36 mouse cellular contexts compared by ENCODE assay signal in genomic region chr7:45107052-45107645, GRCm38 (mm10). TPM values are rescaled to one million over a fixed set of nuclear protein-coding genes. Genes with fewer than 3 reads are reported as not detected.
DNase-seq lines count a peak whose midpoint lies in the region; ATAC-seq and TF ChIP-seq lines count a peak whose summit lies in the region.
"Had no signal": no experiment of that assay in that cellular context is flagged by ENCODE, and none has a peak within 500 bp of the region (broad histone marks: within the 10 kb centered on the region; RNA-seq: fewer than 3 reads in every experiment).

No protein-coding gene starts in this region.

- H3K27ac ChIP-seq in midbrain, embryonic 11.5 days (ENCODE audit: low read depth, low read length), result no peak overlapping the region
- H3K27ac ChIP-seq in midbrain, embryonic 15.5 days, result no peak overlapping the region
- H3K27ac ChIP-seq in ES-E14 (ENCODE audit: insufficient read depth, low read depth, low read length, poor library complexity, severe bottlenecking), result peak overlapping the region; percentile 18; the same call in 1 of the 2 replicates
- no peak overlapping the region for H3K27ac ChIP-seq in lung, postnatal 0 days (ENCODE audit: low read length)
- H3K27ac ChIP-seq: forebrain, embryonic 15.5 days; gastrocnemius, adult 2 months; heart, adult 2 months; hindbrain, embryonic 15.5 days; kidney, embryonic 15.5 days; layer of hippocampus, adult 2 months; liver, embryonic 12.5 days; midbrain, embryonic 12.5 days had no signal

- H3K9me3 ChIP-seq in midbrain, embryonic 11.5 days (ENCODE audit: control insufficient read depth, low read length), result no peaks in the 10 kb centered on the region
- no peaks in the 10 kb centered on the region for H3K9me3 ChIP-seq in midbrain, embryonic 15.5 days
- H3K9me3 ChIP-seq in ES-E14 (ENCODE audit: control insufficient read depth, insufficient read depth, low read depth, low read length), result no peaks in the 10 kb centered on the region
- H3K9me3 ChIP-seq in lung, postnatal 0 days (ENCODE audit: low read length), result no peaks in the 10 kb centered on the region
- H3K9me3 ChIP-seq: forebrain, embryonic 15.5 days; heart, embryonic 12.5 days; hindbrain, embryonic 15.5 days; kidney, embryonic 15.5 days; liver, embryonic 12.5 days; midbrain, embryonic 12.5 days had no signal

- H3K4me3 ChIP-seq in midbrain, embryonic 11.5 days (ENCODE audit: low read depth, low read length), result no peak overlapping the region
- H3K4me3 ChIP-seq in midbrain, embryonic 15.5 days, result no peak overlapping the region
- H3K4me3 ChIP-seq in ES-E14 (ENCODE audit: insufficient read depth in 1 of 2, low read depth in 1 of 2, low read length in 2 of 2, poor library complexity in 1 of 2, severe bottlenecking in 1 of 2), result no peak overlapping the region
- no peak overlapping the region for H3K4me3 ChIP-seq in lung, postnatal 0 days (ENCODE audit: low read depth, low read length)
- H3K4me3 ChIP-seq: forebrain, embryonic 15.5 days; gastrocnemius, adult 2 months; heart, adult 2 months; heart, embryonic 12.5 days; hindbrain, embryonic 15.5 days; kidney, embryonic 15.5 days; layer of hippocampus, adult 2 months; liver, embryonic 12.5 days; midbrain, embryonic 12.5 days had no signal

- WGBS in midbrain, embryonic 11.5 days, result 54% methylated on average over 5 of the region's 5 CpGs
- WGBS in midbrain, embryonic 15.5 days, result 40% methylated on average over 5 of the region's 5 CpGs
- 57% methylated on average over 5 of the region's 5 CpGs for WGBS in lung, postnatal 0 days

- H3K4me2 ChIP-seq in midbrain, embryonic 11.5 days, result no peak overlapping the region
- H3K4me2 ChIP-seq in midbrain, embryonic 15.5 days, result no peak overlapping the region
- no peak overlapping the region for H3K4me2 ChIP-seq in lung, postnatal 0 days (replicated peaks; ENCODE audit: low read depth, low read length)
- H3K4me2 ChIP-seq: forebrain, embryonic 15.5 days; heart, embryonic 12.5 days; hindbrain, embryonic 15.5 days; kidney, embryonic 15.5 days; liver, embryonic 12.5 days; midbrain, embryonic 12.5 days had no signal

- H3K36me3 ChIP-seq in midbrain, embryonic 11.5 days (ENCODE audit: control insufficient read depth, insufficient read depth, low read length), result no peaks in the 10 kb centered on the region
- H3K36me3 ChIP-seq in midbrain, embryonic 15.5 days (replicated peaks), result no peaks in the 10 kb centered on the region
- no peaks in the 10 kb centered on the region for H3K36me3 ChIP-seq in ES-E14 (ENCODE audit: control insufficient read depth, insufficient read depth, low read length, poor library complexity, severe bottlenecking)
- H3K36me3 ChIP-seq in lung, postnatal 0 days (ENCODE audit: insufficient read depth, low read length), result no peaks in the 10 kb centered on the region
- H3K36me3 ChIP-seq: forebrain, embryonic 15.5 days; heart, embryonic 12.5 days; hindbrain, embryonic 15.5 days; kidney, embryonic 15.5 days; liver, embryonic 12.5 days; midbrain, embryonic 12.5 days had no signal

- no peaks in the 10 kb centered on the region for H3K4me1 ChIP-seq in midbrain, embryonic 11.5 days (ENCODE audit: control insufficient read depth, insufficient read depth, low read length)
- H3K4me1 ChIP-seq in midbrain, embryonic 15.5 days, result no peaks in the 10 kb centered on the region
- H3K4me1 ChIP-seq in ES-E14 (ENCODE audit: control insufficient read depth in 2 of 2, insufficient read depth in 2 of 2, low read length in 2 of 2, poor library complexity in 1 of 2), result peaks cover 4 to 28% of the 10 kb centered on the region in 2 experiments; a peak in 3 of 4 replicates
- H3K4me1 ChIP-seq in lung, postnatal 0 days (ENCODE audit: insufficient read depth, low read depth, low read length), result peaks cover 4% of the 10 kb centered on the region; the same call in 1 of the 2 replicates
- H3K4me1 ChIP-seq: forebrain, embryonic 15.5 days; hindbrain, embryonic 15.5 days had no signal

- TF ChIP-seq EP300 in lung, postnatal 0 days (IDR thresholded peaks at IDR 0.05), result no peak

- H3K9ac ChIP-seq in midbrain, embryonic 11.5 days (ENCODE audit: low read length), result no peak overlapping the region
- no peak overlapping the region for H3K9ac ChIP-seq in midbrain, embryonic 15.5 days
- H3K9ac ChIP-seq in ES-E14 (ENCODE audit: insufficient read depth, low read depth, low read length, poor library complexity, severe bottlenecking), result peak overlapping the region; percentile 50; the same call in 1 of the 2 replicates
- H3K9ac ChIP-seq in lung, postnatal 0 days (replicated peaks; ENCODE audit: low read depth), result no peak overlapping the region
- H3K9ac ChIP-seq: forebrain, embryonic 15.5 days; heart, embryonic 12.5 days; hindbrain, embryonic 15.5 days; kidney, embryonic 15.5 days; liver, embryonic 12.5 days; liver, postnatal 0 days; midbrain, embryonic 12.5 days had no signal

- ATAC-seq in midbrain, embryonic 11.5 days (ENCODE audit: low FRiP score), result no peak
- no peak for ATAC-seq in midbrain, embryonic 15.5 days (replicated peaks)
- ATAC-seq in granulocyte monocyte progenitor cell, adult 5-6 weeks (replicated peaks; ENCODE audit: poor library complexity, severe bottlenecking), result peak; percentile 41
- ATAC-seq in lung, postnatal 0 days, result no peak
- ATAC-seq in CD4-positive, CD25-positive, alpha-beta regulatory T cell, adult 4 months, result no peak
- ATAC-seq: forebrain, embryonic 15.5 days; inflammation-experienced regulatory T-cells, adult 6 months; liver, embryonic 12.5 days; liver, postnatal 0 days; Patski had no signal

- DNase-seq in midbrain, embryonic 11.5 days (ENCODE audit: low spot score, missing footprints), result peak; percentile 56
- no peak for DNase-seq in ES-E14 (ENCODE audit: low read depth, low spot score)
- DNase-seq in spleen, adult 12 weeks (ENCODE audit: low spot score), result no peak
- DNase-seq in lung, postnatal 0 days (ENCODE audit: low spot score), result no peak
- DNase-seq: adrenal gland, postnatal 36 days; B cell, adult 2 months; cerebellum, adult 18-20 months; cerebellum, postnatal 14 days; gastrocnemius, adult 2 months; gastrocnemius, postnatal 36 days; heart, adult 2 months; heart, postnatal 4 days; kidney, adult 18-20 months; kidney, postnatal 36 days; liver, postnatal 0 days; lung, postnatal 4 days; spleen, adult 18-20 months; thymus, postnatal 14 days had no signal

- no peak for TF ChIP-seq CTCF in lung, postnatal 0 days (IDR thresholded peaks at IDR 0.05)

- no peaks in the 10 kb centered on the region for H3K27me3 ChIP-seq in midbrain, embryonic 11.5 days (ENCODE audit: control insufficient read depth, insufficient read depth, low read length)
- no peaks in the 10 kb centered on the region for H3K27me3 ChIP-seq in midbrain, embryonic 15.5 days (replicated peaks)
- no peaks in the 10 kb centered on the region for H3K27me3 ChIP-seq in lung, postnatal 0 days (replicated peaks; ENCODE audit: insufficient read depth, low read length)
- H3K27me3 ChIP-seq: forebrain, embryonic 15.5 days; heart, embryonic 12.5 days; hindbrain, embryonic 15.5 days; kidney, embryonic 15.5 days; liver, embryonic 12.5 days; midbrain, embryonic 12.5 days; Patski had no signal

- in situ Hi-C loops in ES-E14 (cut with MboI; ENCODE audit: low sequenced_read_pairs in 2 of 2, unreplicated experiment in 2 of 2), result no loop called here

RNA-seq across cellular contexts. Expression of gene Fcgrt, which starts 3.5 kb away (rescaled TPM):
- 16.1 and 18.3 TPM in 2 replicates for polyA plus RNA-seq in midbrain, embryonic 11.5 days (2014; fragmentation: Nextera tagmentation; extraction: Ambion mirVana)
- polyA plus RNA-seq in midbrain, embryonic 15.5 days (2015; fragmentation: Nextera tagmentation; extraction: Ambion mirVana), result 32.0 and 36.8 TPM in 2 replicates
- 10.6 and 15.1 TPM in 2 replicates for total RNA-seq in ES-E14 (2012; rRNA removed)
- 2.1 and 3.8 TPM in 2 replicates for total RNA-seq in granulocyte monocyte progenitor cell, adult 5-6 weeks (2014; fragmentation: Nextera tagmentation)
- 2.7 and 3.6 TPM in 2 replicates for total RNA-seq in granulocyte monocyte progenitor cell, adult 5-6 weeks (2017)
- polyA plus RNA-seq in lung, postnatal 0 days (2015; fragmentation: Nextera tagmentation; extraction: Ambion mirVana), result 138 and 143 TPM in 2 replicates
- 1 to 10 TPM; 2.3 to 3.8 TPM for polyA plus RNA-seq in CD4-positive, CD25-positive, alpha-beta regulatory T cell, adult 4 months (2017; shearing (Covaris generic))

RNA-seq across cellular contexts. Expression of gene Rcn3, which starts 15.1 kb away (rescaled TPM):
- polyA plus RNA-seq in midbrain, embryonic 11.5 days (2014; fragmentation: Nextera tagmentation; extraction: Ambion mirVana), result 121 and 123 TPM in 2 replicates
- 55.4 and 62.2 TPM in 2 replicates for polyA plus RNA-seq in midbrain, embryonic 15.5 days (2015; fragmentation: Nextera tagmentation; extraction: Ambion mirVana)
- 137 and 207 TPM in 2 replicates for total RNA-seq in ES-E14 (2012; rRNA removed)
- total RNA-seq in granulocyte monocyte progenitor cell, adult 5-6 weeks (2014; fragmentation: Nextera tagmentation), result 2.2 and 11.6 TPM in 2 replicates
- total RNA-seq in granulocyte monocyte progenitor cell, adult 5-6 weeks (2017), result 4.1 and 7.0 TPM in 2 replicates
- 158 and 162 TPM in 2 replicates for polyA plus RNA-seq in lung, postnatal 0 days (2015; fragmentation: Nextera tagmentation; extraction: Ambion mirVana)
- 10 to 100 TPM in 1 of 2 experiments, 1 to 10 TPM in 1; 7.6 to 66.3 TPM for polyA plus RNA-seq in CD4-positive, CD25-positive, alpha-beta regulatory T cell, adult 4 months (2017; shearing (Covaris generic))

RNA-seq across cellular contexts. Expression of gene Rps11, which starts 17.1 kb away (rescaled TPM):
- 1,376 and 1,392 TPM in 2 replicates for polyA plus RNA-seq in midbrain, embryonic 11.5 days (2014; fragmentation: Nextera tagmentation; extraction: Ambion mirVana)
- polyA plus RNA-seq in midbrain, embryonic 15.5 days (2015; fragmentation: Nextera tagmentation; extraction: Ambion mirVana), result 742 and 762 TPM in 2 replicates
- total RNA-seq in ES-E14 (2012; rRNA removed), result 1,746 and 1,854 TPM in 2 replicates
- 3,834 and 4,027 TPM in 2 replicates for total RNA-seq in granulocyte monocyte progenitor cell, adult 5-6 weeks (2014; fragmentation: Nextera tagmentation)
- total RNA-seq in granulocyte monocyte progenitor cell, adult 5-6 weeks (2017), result 963 and 1,110 TPM in 2 replicates
- 972 and 1,016 TPM in 2 replicates for polyA plus RNA-seq in lung, postnatal 0 days (2015; fragmentation: Nextera tagmentation; extraction: Ambion mirVana)
- polyA plus RNA-seq in CD4-positive, CD25-positive, alpha-beta regulatory T cell, adult 4 months (2017; shearing (Covaris generic)), result 1,000 to 10,000 TPM; 3,755 to 5,441 TPM

RNA-seq across cellular contexts. Expression of gene Rpl13a, which starts 21.4 kb away (rescaled TPM):
- polyA plus RNA-seq in midbrain, embryonic 11.5 days (2014; fragmentation: Nextera tagmentation; extraction: Ambion mirVana), result 1,212 and 1,290 TPM in 2 replicates
- 582 and 606 TPM in 2 replicates for polyA plus RNA-seq in midbrain, embryonic 15.5 days (2015; fragmentation: Nextera tagmentation; extraction: Ambion mirVana)
- total RNA-seq in ES-E14 (2012; rRNA removed), result 3,971 and 5,136 TPM in 2 replicates
- 3,523 and 3,605 TPM in 2 replicates for total RNA-seq in granulocyte monocyte progenitor cell, adult 5-6 weeks (2014; fragmentation: Nextera tagmentation)
- total RNA-seq in granulocyte monocyte progenitor cell, adult 5-6 weeks (2017), result 3,792 and 4,750 TPM in 2 replicates
- polyA plus RNA-seq in lung, postnatal 0 days (2015; fragmentation: Nextera tagmentation; extraction: Ambion mirVana), result 1,107 and 1,148 TPM in 2 replicates
- 1,000 to 10,000 TPM; 5,632 to 7,602 TPM for polyA plus RNA-seq in CD4-positive, CD25-positive, alpha-beta regulatory T cell, adult 4 months (2017; shearing (Covaris generic))

RNA-seq across cellular contexts. Expression of gene Gm45713, which starts 28.9 kb away (rescaled TPM):
- polyA plus RNA-seq in midbrain, embryonic 11.5 days (2014; fragmentation: Nextera tagmentation; extraction: Ambion mirVana), result 0.17 and 0.60 TPM in 2 replicates
- polyA plus RNA-seq in midbrain, embryonic 15.5 days (2015; fragmentation: Nextera tagmentation; extraction: Ambion mirVana), result not detected in 2 replicates
- 0.36 and 0.90 TPM in 2 replicates for total RNA-seq in ES-E14 (2012; rRNA removed)
- not detected in 2 replicates for total RNA-seq in granulocyte monocyte progenitor cell, adult 5-6 weeks (2014; fragmentation: Nextera tagmentation)
- total RNA-seq in granulocyte monocyte progenitor cell, adult 5-6 weeks (2017), result 0.10 and 0.13 TPM in 2 replicates
- 0.62 and 0.96 TPM in 2 replicates for polyA plus RNA-seq in lung, postnatal 0 days (2015; fragmentation: Nextera tagmentation; extraction: Ambion mirVana)
- not detected for polyA plus RNA-seq in CD4-positive, CD25-positive, alpha-beta regulatory T cell, adult 4 months (2017; shearing (Covaris generic))
- total RNA-seq: adrenal gland, postnatal 36 days; gastrocnemius, postnatal 36 days; heart, postnatal 4 days; layer of hippocampus, adult 2 months; layer of hippocampus, postnatal 25 days; left cerebral cortex, adult 8-10 months; left cerebral cortex, postnatal 36 days; monocyte, adult 5-6 weeks had no signal
- polyA plus RNA-seq: forebrain, embryonic 15.5 days; hindbrain, embryonic 15.5 days; kidney, embryonic 15.5 days; neural tube, embryonic 14.5 days; Patski; stomach, embryonic 16.5 days had no signal
